Mouse (Mus musculus): ENCODE data around the gene Gm42421. TPM values are rescaled to one million over a fixed set of nuclear protein-coding genes. Genes with fewer than 3 reads are reported as not detected.
A peak's percentile ranks its signal among the peaks of the same experiment; 100 is the strongest.

Gene Gm42421
- polyA plus RNA-seq, 1 experiment from 2014 or later: 0.69 TPM

DNA sequence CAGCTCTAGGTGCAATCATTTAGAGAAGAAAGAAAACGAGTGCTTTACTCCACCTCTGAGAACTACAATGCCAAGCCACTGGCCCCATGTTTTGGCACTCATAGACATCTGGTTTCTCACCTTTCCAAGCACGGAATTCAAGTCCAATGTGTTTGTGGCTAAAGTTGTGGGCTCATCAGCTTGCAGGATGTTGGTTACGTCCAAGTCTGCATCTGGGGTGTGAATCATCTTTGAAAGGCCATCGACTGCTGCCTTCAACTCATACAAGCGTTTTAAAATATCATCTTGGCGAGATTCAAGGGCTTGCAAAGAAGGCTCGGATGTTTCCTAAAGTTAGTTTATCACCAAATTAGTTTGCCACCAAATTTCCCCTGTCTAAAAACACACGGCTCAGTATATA is 21.5 kb upstream of the Gm42421 start:
- no peak overlapping the region for H3K4me2 ChIP-seq (ENCODE audit: low read depth, severe bottlenecking)
- no peak overlapping the region for H3K27ac ChIP-seq (replicated peaks; ENCODE audit: low read depth, low read length)
- H3K27me3 ChIP-seq (ENCODE audit: control insufficient read depth, insufficient read depth, low read length): no peaks in the 10 kb centered on the region
- no peak overlapping the region for H3K9ac ChIP-seq (ENCODE audit: low read length)
- H3K4me3 ChIP-seq (ENCODE audit: low read depth, low read length): no peak overlapping the region
- peaks cover 10% of the 10 kb centered on the region; the same call in 1 of the 2 replicates for H3K4me1 ChIP-seq (ENCODE audit: control insufficient read depth, insufficient read depth, low read length)
- peaks cover 22% of the 10 kb centered on the region for H3K36me3 ChIP-seq (ENCODE audit: control insufficient read depth, insufficient read depth, low read length)
- H3K9me3 ChIP-seq (ENCODE audit: control insufficient read depth, low read length): no peaks in the 10 kb centered on the region
- no peak for DNase-seq (ENCODE audit: low spot score)
- no peak for ATAC-seq (ENCODE audit: insufficient number of reproducible peaks, low FRiP score, low TSS enrichment, low read depth)
- WGBS: 79% methylated on average over 8 of the region's 8 CpGs

- Histone ChIP-seq H3K9ac (ENCODE audit: low read length) (peak overlapping the region; percentile 67), H3K27me3 (ENCODE audit: control insufficient read depth, insufficient read depth, low read length) (no peaks in the 10 kb centered on the region), H3K27ac (replicated peaks; ENCODE audit: low read depth, low read length) (peak overlapping the region; percentile 70; the same call in 1 of the 2 replicates), H3K4me3 (ENCODE audit: low read depth, low read length) (peak overlapping the region; percentile 71), H3K9me3 (ENCODE audit: control insufficient read depth, low read length) (no peaks in the 10 kb centered on the region), H3K36me3 (ENCODE audit: control insufficient read depth, insufficient read depth, low read length) (peaks cover under 1% of the 10 kb centered on the region; the same call in 1 of the 2 replicates), H3K4me2 (ENCODE audit: low read depth, severe bottlenecking) (peak overlapping the region; percentile 75), H3K4me1 (ENCODE audit: control insufficient read depth, insufficient read depth, low read length) (peaks cover 10% of the 10 kb centered on the region; the same call in 1 of the 2 replicates)
- ATAC-seq (ENCODE audit: insufficient number of reproducible peaks, low FRiP score, low TSS enrichment, low read depth): no peak
- DNase-seq (ENCODE audit: low spot score): no peak
- WGBS: 3% methylated on average over 9 of the region's 9 CpGs
These were observed 19.0 kb upstream of the Gm42421 start for GRCm38 (mm10) chr5:143908926-143909325.

- H3K4me3 ChIP-seq (ENCODE audit: low read depth, low read length): peak within 1 kb of the TSS; percentile 71
- peak within 1 kb of the TSS; percentile 75 for H3K4me2 ChIP-seq (ENCODE audit: low read depth, severe bottlenecking)
- WGBS: under 1% methylated on average over 70 of the region's 70 CpGs
- ATAC-seq (ENCODE audit: insufficient number of reproducible peaks, low FRiP score, low TSS enrichment, low read depth) (peak; percentile 99), DNase-seq (ENCODE audit: low spot score) (peak; percentile 95)
- peaks cover 3% of the 10 kb centered on the region; the same call in 1 of the 2 replicates for H3K36me3 ChIP-seq (ENCODE audit: control insufficient read depth, insufficient read depth, low read length)
- H3K27me3 ChIP-seq (ENCODE audit: control insufficient read depth, insufficient read depth, low read length): no peaks in the 10 kb centered on the region
- H3K9ac ChIP-seq (ENCODE audit: low read length): peak within 1 kb of the TSS; percentile 67
- peak within 1 kb of the TSS; percentile 70 for H3K27ac ChIP-seq (replicated peaks; ENCODE audit: low read depth, low read length)
- H3K4me1 ChIP-seq (ENCODE audit: control insufficient read depth, insufficient read depth, low read length): peaks cover 10% of the 10 kb centered on the region; the same call in 1 of the 2 replicates
- no peaks in the 10 kb centered on the region for H3K9me3 ChIP-seq (ENCODE audit: control insufficient read depth, low read length)
These were observed 18.3 kb upstream of the Gm42421 start, which contains the start of the genes Aimp2 and Pms2 for GRCm38 (mm10) chr5:143909417-143910400. Aimp2 (minus strand) TSS chr5:143909847. Pms2 (plus strand) TSS chr5:143909964.

GRCm38 (mm10) chr5:143916221-143916620 is 11.8 kb upstream of the Gm42421 start:
- H3K36me3 ChIP-seq (ENCODE audit: control insufficient read depth, insufficient read depth, low read length): peaks cover 5% of the 10 kb centered on the region; the same call in 1 of the 2 replicates
- no peaks in the 10 kb centered on the region for H3K4me1 ChIP-seq (ENCODE audit: control insufficient read depth, insufficient read depth, low read length)
- no peaks in the 10 kb centered on the region for H3K9me3 ChIP-seq (ENCODE audit: control insufficient read depth, low read length)
- no peak overlapping the region for H3K4me3 ChIP-seq (ENCODE audit: low read depth, low read length)
- no peak for ATAC-seq (ENCODE audit: insufficient number of reproducible peaks, low FRiP score, low TSS enrichment, low read depth)
- no peak for DNase-seq (ENCODE audit: low spot score)
- WGBS: 89% methylated on average over 9 of the region's 9 CpGs
- H3K9ac ChIP-seq (ENCODE audit: low read length): no peak overlapping the region
- H3K4me2 ChIP-seq (ENCODE audit: low read depth, severe bottlenecking): no peak overlapping the region
- H3K27me3 ChIP-seq (ENCODE audit: control insufficient read depth, insufficient read depth, low read length): no peaks in the 10 kb centered on the region
- H3K27ac ChIP-seq (replicated peaks; ENCODE audit: low read depth, low read length): no peak overlapping the region

DNA sequence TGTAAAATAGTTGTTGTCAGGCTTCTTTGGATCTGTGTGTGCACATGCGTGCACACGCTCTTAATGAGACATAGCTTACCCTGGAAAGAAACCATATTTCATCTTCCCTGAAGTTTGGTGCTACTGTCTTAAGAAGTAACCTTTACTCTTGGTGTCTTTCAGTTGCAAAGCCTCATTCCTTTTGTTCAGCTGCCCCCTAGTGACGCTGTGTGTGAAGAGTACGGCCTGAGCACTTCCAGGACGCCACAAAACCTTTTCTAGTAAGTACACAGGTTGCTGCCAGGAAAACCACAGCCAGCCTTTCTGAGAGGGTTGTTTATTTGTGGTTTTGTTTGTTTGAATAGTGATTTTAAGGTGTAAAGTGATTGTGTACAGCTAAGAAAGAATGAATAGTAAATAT is 10.6 kb upstream of the Gm42421 start:
- no peaks in the 10 kb centered on the region for H3K4me1 ChIP-seq (ENCODE audit: control insufficient read depth, insufficient read depth, low read length)
- no peak for ATAC-seq (ENCODE audit: insufficient number of reproducible peaks, low FRiP score, low TSS enrichment, low read depth)
- H3K27me3 ChIP-seq (ENCODE audit: control insufficient read depth, insufficient read depth, low read length): no peaks in the 10 kb centered on the region
- peak; percentile 50 for DNase-seq (ENCODE audit: low spot score)
- no peak overlapping the region for H3K4me2 ChIP-seq (ENCODE audit: low read depth, severe bottlenecking)
- WGBS: 62% methylated on average over 5 of the region's 5 CpGs
- no peak overlapping the region for H3K27ac ChIP-seq (replicated peaks; ENCODE audit: low read depth, low read length)
- no peak overlapping the region for H3K9ac ChIP-seq (ENCODE audit: low read length)
- H3K36me3 ChIP-seq (ENCODE audit: control insufficient read depth, insufficient read depth, low read length): peaks cover 8% of the 10 kb centered on the region; the same call in 1 of the 2 replicates
- no peak overlapping the region for H3K4me3 ChIP-seq (ENCODE audit: low read depth, low read length)
- H3K9me3 ChIP-seq (ENCODE audit: control insufficient read depth, low read length): no peaks in the 10 kb centered on the region

DNA sequence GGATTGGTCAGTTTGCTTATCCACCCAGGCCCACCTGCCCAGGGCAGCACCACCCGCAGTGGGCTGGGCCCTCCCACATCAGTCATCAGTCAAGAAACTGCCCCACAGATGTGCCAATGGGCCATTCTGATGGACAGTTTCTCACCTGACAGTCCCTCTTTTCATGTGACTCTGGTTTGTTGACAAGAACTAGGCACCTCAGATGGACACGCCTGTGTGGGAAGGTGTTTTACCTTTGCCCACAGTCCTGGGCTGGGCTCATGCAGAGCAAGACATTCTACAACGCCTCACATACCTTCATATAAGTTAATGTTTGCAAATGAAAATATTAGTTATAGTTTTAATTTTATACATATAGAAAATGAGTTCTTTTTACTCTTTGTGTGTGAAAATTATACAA is 9.9 kb upstream of the Gm42421 start:
- no peak overlapping the region for H3K4me2 ChIP-seq (ENCODE audit: low read depth, severe bottlenecking)
- no peak for DNase-seq (ENCODE audit: low spot score)
- no peak overlapping the region for H3K9ac ChIP-seq (ENCODE audit: low read length)
- peaks cover 8% of the 10 kb centered on the region; the same call in 1 of the 2 replicates for H3K36me3 ChIP-seq (ENCODE audit: control insufficient read depth, insufficient read depth, low read length)
- H3K4me3 ChIP-seq (ENCODE audit: low read depth, low read length): no peak overlapping the region
- H3K9me3 ChIP-seq (ENCODE audit: control insufficient read depth, low read length): no peaks in the 10 kb centered on the region
- no peaks in the 10 kb centered on the region for H3K4me1 ChIP-seq (ENCODE audit: control insufficient read depth, insufficient read depth, low read length)
- 95% methylated on average over 3 of the region's 3 CpGs for WGBS
- H3K27me3 ChIP-seq (ENCODE audit: control insufficient read depth, insufficient read depth, low read length): no peaks in the 10 kb centered on the region
- H3K27ac ChIP-seq (replicated peaks; ENCODE audit: low read depth, low read length): no peak overlapping the region
- no peak for ATAC-seq (ENCODE audit: insufficient number of reproducible peaks, low FRiP score, low TSS enrichment, low read depth)

- H3K4me2 ChIP-seq (ENCODE audit: low read depth, severe bottlenecking): no peak overlapping the region
- ATAC-seq (ENCODE audit: insufficient number of reproducible peaks, low FRiP score, low TSS enrichment, low read depth) (no peak), DNase-seq (ENCODE audit: low spot score) (no peak)
- no peak overlapping the region for H3K9ac ChIP-seq (ENCODE audit: low read length)
- 87% methylated on average over 6 of the region's 6 CpGs for WGBS
- no peak overlapping the region for H3K27ac ChIP-seq (replicated peaks; ENCODE audit: low read depth, low read length)
- no peaks in the 10 kb centered on the region for H3K27me3 ChIP-seq (ENCODE audit: control insufficient read depth, insufficient read depth, low read length)
- H3K9me3 ChIP-seq (ENCODE audit: control insufficient read depth, low read length): no peaks in the 10 kb centered on the region
- peaks cover 20% of the 10 kb centered on the region for H3K36me3 ChIP-seq (ENCODE audit: control insufficient read depth, insufficient read depth, low read length)
- no peak overlapping the region for H3K4me3 ChIP-seq (ENCODE audit: low read depth, low read length)
- H3K4me1 ChIP-seq (ENCODE audit: control insufficient read depth, insufficient read depth, low read length): no peaks in the 10 kb centered on the region
These were observed 3.1 kb upstream of the Gm42421 start for GRCm38 (mm10) chr5:143924781-143925452.

DNA sequence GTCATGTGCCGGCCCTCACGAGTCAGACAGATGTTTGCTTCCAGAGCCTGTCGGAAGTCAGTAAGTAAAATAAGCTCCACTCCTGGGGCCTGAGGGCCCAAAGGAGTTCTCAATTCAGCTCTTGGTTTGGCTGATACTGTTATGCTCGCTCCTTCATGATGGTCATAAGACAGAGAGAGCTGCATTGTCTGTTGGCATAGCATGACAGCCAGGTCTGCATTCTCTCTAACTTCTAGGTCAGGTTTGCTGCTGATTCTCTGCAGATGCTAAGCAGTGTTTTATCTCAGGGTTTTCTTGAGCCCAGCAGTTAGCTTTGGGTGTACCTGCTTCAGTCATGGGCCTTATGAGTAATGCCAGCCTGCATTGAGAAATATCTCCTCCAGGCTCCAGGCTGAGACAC is 1.3 kb downstream of the Gm42421 start:
- Histone ChIP-seq H3K4me3 (ENCODE audit: low read depth, low read length) (no peak overlapping the region), H3K9me3 (ENCODE audit: control insufficient read depth, low read length) (no peaks in the 10 kb centered on the region), H3K4me1 (ENCODE audit: control insufficient read depth, insufficient read depth, low read length) (no peaks in the 10 kb centered on the region), H3K4me2 (ENCODE audit: low read depth, severe bottlenecking) (no peak overlapping the region), H3K27me3 (ENCODE audit: control insufficient read depth, insufficient read depth, low read length) (no peaks in the 10 kb centered on the region), H3K9ac (ENCODE audit: low read length) (no peak overlapping the region), H3K36me3 (ENCODE audit: control insufficient read depth, insufficient read depth, low read length) (peaks cover 22% of the 10 kb centered on the region), H3K27ac (replicated peaks; ENCODE audit: low read depth, low read length) (no peak overlapping the region)
- no peak for ATAC-seq (ENCODE audit: insufficient number of reproducible peaks, low FRiP score, low TSS enrichment, low read depth)
- WGBS: 92% methylated on average over 4 of the region's 4 CpGs
- DNase-seq (ENCODE audit: low spot score): no peak

Measured in limb, embryonic 11.5 days (tissue).